Mouse (Mus musculus) midbrain, embryonic 14.5 days (tissue): Measurements from ENCODE around the gene Lrwd1. TPM values are rescaled to one million over a fixed set of nuclear protein-coding genes. Genes with fewer than 3 reads are reported as not detected.

Experiments
- ATAC-seq: fragments of 200-750 bp; cut with Nextera tagmentation; 2 replicates; pipeline ENCODE4 v1.8.0; 2017; ENCODE audit warnings: moderate number of reproducible peaks, moderate library complexity; ENCODE audit not compliant: low FRiP score, low TSS enrichment
- DNase-seq: peaks from one replicate; pipeline ENCODE4 v3.0.0-alpha.2; 2015
- H3K27ac ChIP-seq: fragments of 300-500 bp; sonication (generic); replicated peaks from 2 replicates; pipeline ENCODE4 v1.5.1; 2014; ENCODE audit warnings: mild to moderate bottlenecking, low read depth, low read length, moderate library complexity
- H3K27me3 ChIP-seq: fragments of 300-500 bp; sonication (generic); 2 replicates; pipeline ENCODE4 v1.6.1; 2014; ENCODE audit warnings: low read length, control low read depth, mixed read lengths; ENCODE audit not compliant: control insufficient read depth, insufficient read depth
- H3K36me3 ChIP-seq: fragments of 300-500 bp; sonication (generic); 2 replicates; pipeline ENCODE4 v1.6.1; 2014; ENCODE audit warnings: low read length, control low read depth; ENCODE audit not compliant: control insufficient read depth, insufficient read depth
- H3K4me1 ChIP-seq: fragments of 300-500 bp; sonication (generic); 2 replicates; pipeline ENCODE4 v1.6.1; 2014; ENCODE audit warnings: mild to moderate bottlenecking, antibody characterized with exemption, low read length, control low read depth; ENCODE audit not compliant: control insufficient read depth, insufficient read depth
- H3K4me2 ChIP-seq: fragments of 300-500 bp; sonication (generic); 2 replicates; pipeline ENCODE4 v1.6.1; 2014; ENCODE audit warnings: mild to moderate bottlenecking, low read length, moderate library complexity
- H3K4me3 ChIP-seq: fragments of 300-500 bp; sonication (generic); replicated peaks from 2 replicates; pipeline ENCODE4 v1.5.1; 2014; ENCODE audit warnings: low read depth, low read length
- H3K9ac ChIP-seq: fragments of 300-500 bp; sonication (generic); replicated peaks from 2 replicates; pipeline ENCODE4 v1.6.1; 2014; ENCODE audit warnings: mild to moderate bottlenecking, low read length, moderate library complexity
- H3K9me3 ChIP-seq: fragments of 300-500 bp; sonication (generic); 2 replicates; pipeline ENCODE4 v1.6.1; 2016; ENCODE audit warnings: low read length, control low read depth, mixed read lengths; ENCODE audit not compliant: control insufficient read depth
- WGBS: fragments of 180-500 bp; shearing (Covaris S2); extraction: QIAGEN DNeasy Blood & Tissue Kit; methylation state at CpG from one replicate; pipeline ENCODE4 v1.1.7; 2014; 5-methylcytosine and 5-hydroxymethylcytosine counted together
- polyA plus RNA-seq: library from polyadenylated mRNA; unstranded; fragments of >200 nt; fragmentation: Nextera tagmentation; extraction: Ambion mirVana; gene quantifications from 2 replicates; pipeline ENCODE4 v1.2.1, GENCODE M21; 2014

Lrwd1 gene
- polyA plus RNA-seq, result 22.7 and 24.5 TPM in 2 replicates

DNA sequence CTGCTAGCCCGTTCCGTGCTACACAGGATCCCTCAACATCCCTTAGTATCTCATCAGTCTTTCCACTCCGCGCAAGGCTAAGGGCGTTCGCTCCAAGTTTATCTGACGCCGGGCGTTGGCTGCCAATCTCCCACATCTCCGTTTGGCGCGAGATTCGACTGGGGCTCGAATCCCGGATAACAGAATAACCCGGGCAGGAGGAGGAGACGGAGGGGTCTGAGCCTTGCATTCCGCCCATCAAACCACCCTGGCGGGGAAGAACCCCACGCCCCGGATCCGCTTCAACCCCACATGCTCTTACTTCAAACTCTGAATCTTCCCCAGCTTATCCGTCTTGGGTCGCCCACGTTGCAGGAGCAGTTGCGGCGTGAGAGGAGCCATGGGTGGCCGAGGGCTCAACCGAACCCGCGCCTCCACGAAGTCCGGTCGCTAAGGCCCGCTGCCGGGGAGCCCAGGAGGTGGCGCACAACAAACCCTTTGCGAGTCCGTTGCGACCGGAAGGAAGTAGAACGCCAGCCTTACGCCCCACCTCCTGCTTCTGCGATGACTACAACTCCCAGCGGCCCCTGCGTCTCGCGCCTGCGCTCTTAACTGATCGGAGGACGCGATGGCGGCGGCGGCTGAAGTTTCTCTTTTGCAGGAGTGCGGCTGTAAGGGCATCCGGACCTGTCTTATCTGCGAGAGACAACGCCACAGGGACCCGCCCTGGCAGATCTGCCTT, at the start of gene Lrwd1, which contains the start of gene Alkbh4:
Gene Lrwd1 (minus strand): TSS at position 504 of the 721 bp plus-strand sequence.
Gene Alkbh4 (plus strand): TSS at position 576 of the 721 bp plus-strand sequence.
- under 1% methylated on average over 60 of the region's 60 CpGs for WGBS
- DNase-seq (peak; percentile 98), ATAC-seq (peak; percentile 89)
- Histone ChIP-seq H3K4me1 (peaks cover 13% of the 10 kb centered on the region), H3K36me3 (peaks cover 41% of the 10 kb centered on the region), H3K4me2 (peak within 1 kb of the TSS; percentile 75), H3K9ac (peak within 1 kb of the TSS; percentile 69), H3K9me3 (no peaks in the 10 kb centered on the region), H3K27ac (no peak within 1 kb of the TSS), H3K4me3 (peak within 1 kb of the TSS; percentile 73), H3K27me3 (no peaks in the 10 kb centered on the region)

DNA sequence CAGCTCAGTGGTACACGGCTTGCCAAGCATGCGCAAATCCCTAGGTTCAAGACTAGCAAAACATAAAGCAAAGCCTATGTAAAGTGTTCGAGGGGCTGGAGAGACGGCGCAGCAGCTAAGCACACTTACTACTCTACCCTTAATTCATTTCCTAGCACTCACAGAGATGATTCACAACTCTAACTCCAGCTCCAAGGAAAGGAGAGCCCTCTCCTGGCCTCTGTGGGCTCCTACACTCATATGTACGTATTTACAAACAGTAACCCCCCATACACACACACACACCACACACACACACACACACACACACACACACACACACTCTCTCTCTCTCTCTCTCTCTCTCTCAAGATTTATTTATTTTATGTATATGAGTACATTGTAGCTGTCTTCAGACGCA, 47.9 kb upstream of the Lrwd1 start:
- no peaks in the 10 kb centered on the region for H3K4me1 ChIP-seq
- no peak overlapping the region for H3K27ac ChIP-seq
- peaks cover 78% of the 10 kb centered on the region for H3K36me3 ChIP-seq
- WGBS, result 93% methylated on average over 7 of the region's 7 CpGs
- no peak overlapping the region for H3K4me3 ChIP-seq
- DNase-seq (no peak), ATAC-seq (no peak)
- H3K27me3 ChIP-seq, result no peaks in the 10 kb centered on the region
- H3K4me2 ChIP-seq, result no peak overlapping the region
- H3K9ac ChIP-seq, result no peak overlapping the region
- H3K9me3 ChIP-seq, result no peaks in the 10 kb centered on the region

DNA sequence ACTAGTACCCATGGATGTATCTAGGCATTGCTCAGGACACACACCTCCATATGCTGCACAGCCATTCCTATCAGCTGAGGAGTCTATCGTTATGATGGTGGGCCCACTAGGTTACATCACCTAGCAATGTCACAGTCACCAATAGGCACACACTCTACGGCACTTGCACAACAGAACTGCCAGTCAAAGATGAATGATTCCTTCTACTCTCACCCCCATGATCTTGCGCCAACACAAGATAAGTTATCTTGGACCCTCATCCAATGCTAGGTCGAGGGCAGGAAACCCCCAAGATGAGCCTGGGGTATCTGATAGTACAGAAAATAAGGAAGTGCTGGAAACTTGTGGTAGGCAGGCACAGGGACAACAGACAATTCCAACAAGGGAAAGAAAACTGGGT, 47.0 kb upstream of the Lrwd1 start:
- Histone ChIP-seq H3K4me2 (no peak overlapping the region), H3K4me1 (no peaks in the 10 kb centered on the region), H3K9me3 (no peaks in the 10 kb centered on the region), H3K27ac (no peak overlapping the region), H3K27me3 (no peaks in the 10 kb centered on the region), H3K9ac (no peak overlapping the region), H3K36me3 (peaks cover 77% of the 10 kb centered on the region), H3K4me3 (no peak overlapping the region)
- ATAC-seq (no peak), DNase-seq (no peak)
- WGBS, result 96% methylated on average over 4 of the region's 4 CpGs

DNA sequence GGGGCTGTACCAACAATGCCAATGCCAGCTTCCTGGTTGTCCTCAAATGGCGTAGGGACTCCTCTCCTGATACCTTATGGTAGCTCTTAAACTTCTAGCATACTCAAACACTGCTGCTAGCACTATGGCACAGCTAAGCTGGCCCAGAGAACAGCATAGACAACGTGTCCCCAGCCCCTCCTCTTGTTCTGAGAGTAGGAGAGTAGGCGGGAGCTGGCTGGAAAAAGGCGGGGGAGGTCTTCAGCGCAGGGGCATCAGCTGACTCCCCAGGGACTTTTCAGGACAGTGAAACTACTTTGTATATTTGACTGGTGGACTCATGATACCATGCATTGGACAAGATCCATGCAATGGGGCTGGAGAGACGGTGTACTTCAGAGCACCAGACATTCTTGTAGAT, 46.2 kb upstream of the Lrwd1 start:
- Histone ChIP-seq H3K9ac (no peak overlapping the region), H3K4me3 (no peak overlapping the region), H3K4me1 (no peaks in the 10 kb centered on the region), H3K27ac (no peak overlapping the region), H3K4me2 (no peak overlapping the region), H3K9me3 (no peaks in the 10 kb centered on the region), H3K27me3 (no peaks in the 10 kb centered on the region), H3K36me3 (peaks cover 77% of the 10 kb centered on the region)
- ATAC-seq (no peak), DNase-seq (no peak)
- WGBS, result 92% methylated on average over 6 of the region's 6 CpGs

DNA sequence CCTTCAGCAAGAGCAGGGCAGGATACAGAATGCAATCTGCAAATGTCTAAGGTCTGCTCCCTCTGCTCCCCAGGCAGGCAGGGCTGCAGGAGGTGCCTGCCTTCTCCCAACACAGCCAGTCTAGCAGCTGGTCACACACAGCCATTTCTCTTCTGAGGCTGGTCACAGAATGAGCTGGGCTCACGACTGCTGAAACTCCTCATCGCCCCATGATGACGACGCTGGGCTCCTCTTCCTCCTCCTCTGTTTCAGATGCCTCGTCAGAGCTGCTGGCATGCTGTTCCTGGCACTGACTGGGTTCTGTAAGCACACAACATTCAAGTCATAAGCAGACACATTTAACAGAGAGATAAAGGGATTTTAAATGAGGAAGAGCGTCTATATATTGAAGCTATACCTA, 45.3 kb upstream of the Lrwd1 start:
- WGBS, result 93% methylated on average over 6 of the region's 6 CpGs
- ATAC-seq (no peak), DNase-seq (no peak)
- Histone ChIP-seq H3K36me3 (peaks cover 75% of the 10 kb centered on the region), H3K9me3 (no peaks in the 10 kb centered on the region), H3K4me2 (no peak overlapping the region), H3K4me3 (no peak overlapping the region), H3K9ac (no peak overlapping the region), H3K27me3 (no peaks in the 10 kb centered on the region), H3K4me1 (no peaks in the 10 kb centered on the region), H3K27ac (no peak overlapping the region)

DNA sequence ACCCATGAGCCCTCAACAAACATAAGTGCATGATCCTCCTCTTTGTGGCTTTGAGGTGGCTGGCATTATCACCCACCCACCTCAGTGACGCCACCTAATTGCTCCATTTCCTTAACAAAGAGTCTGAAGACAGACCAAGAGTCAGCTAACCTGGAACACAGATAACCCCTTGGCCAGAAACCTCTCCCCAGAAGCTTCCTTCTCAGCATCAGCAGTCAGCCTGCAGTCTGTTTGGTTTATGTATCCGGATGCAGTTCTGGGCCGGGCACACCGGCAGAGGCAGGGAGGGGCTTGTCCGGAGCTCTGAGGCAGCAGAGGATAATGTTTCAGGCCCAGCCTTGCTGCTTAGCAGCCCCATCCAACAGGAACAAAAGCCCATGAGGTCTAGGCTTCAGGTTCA, 43.7 kb upstream of the Lrwd1 start:
- Histone ChIP-seq H3K4me3 (no peak overlapping the region), H3K36me3 (peaks cover 60% of the 10 kb centered on the region)

DNA sequence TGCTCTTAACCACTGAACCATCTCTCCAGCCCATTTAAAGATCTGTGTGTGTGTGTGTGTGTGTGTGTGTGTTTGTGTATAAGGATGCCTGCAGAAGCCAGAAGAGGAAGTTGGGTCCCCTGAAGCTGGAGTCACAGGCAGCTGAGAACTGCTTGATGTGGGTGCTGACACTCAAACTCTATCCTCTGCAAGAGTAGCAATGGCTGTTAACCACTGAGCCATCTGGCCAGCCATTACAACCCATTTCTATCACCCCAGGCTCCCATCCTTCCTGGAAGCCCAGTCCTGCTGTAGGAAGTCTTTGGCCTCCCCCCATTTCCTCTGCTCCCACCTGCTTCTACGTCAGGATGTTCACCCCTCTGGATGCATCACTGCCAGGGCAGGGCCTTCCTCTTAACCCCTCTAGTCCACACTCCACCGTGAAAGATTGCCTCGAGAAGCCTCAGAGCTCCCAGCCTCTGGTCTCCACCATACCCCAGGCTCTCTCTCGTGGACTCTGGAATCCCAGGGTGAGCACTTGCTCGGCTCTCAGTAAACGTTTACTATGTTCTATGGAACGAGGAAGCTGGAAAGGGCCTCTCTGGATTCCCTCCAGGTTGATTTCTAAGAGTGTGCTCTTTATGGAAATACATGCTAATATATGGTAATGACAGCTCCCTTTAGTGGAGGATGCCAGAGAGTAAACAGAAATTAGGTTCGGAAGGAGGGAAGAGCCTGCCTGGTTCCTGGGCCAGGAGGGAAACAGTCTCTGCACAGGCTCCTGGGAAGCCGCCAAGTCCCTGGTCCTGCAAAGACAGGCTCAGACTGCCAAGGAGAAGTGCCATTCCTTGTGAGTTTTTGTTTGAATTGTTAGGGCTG, 38.0 kb upstream of the Lrwd1 start:
- Histone ChIP-seq H3K9me3 (no peaks in the 10 kb centered on the region), H3K9ac (no peak overlapping the region), H3K36me3 (peaks cover 12% of the 10 kb centered on the region), H3K27ac (peak overlapping the region; percentile 43; the same call in 1 of the 2 replicates), H3K4me3 (no peak overlapping the region), H3K27me3 (no peaks in the 10 kb centered on the region), H3K4me2 (no peak overlapping the region), H3K4me1 (peaks cover 17% of the 10 kb centered on the region; the same call in 1 of the 2 replicates)
- DNase-seq (peak; percentile 66), ATAC-seq (0 out of 2 replicates have a peak, but pooled peaks have one; percentile 19)
- WGBS, result 39% methylated on average over 9 of the region's 9 CpGs

More for the DNA sequence above, 43.7 kb upstream of the Lrwd1 start:
- Histone ChIP-seq H3K27ac (no peak overlapping the region), H3K9me3 (no peaks in the 10 kb centered on the region), H3K4me2 (no peak overlapping the region), H3K4me1 (no peaks in the 10 kb centered on the region), H3K9ac (no peak overlapping the region), H3K27me3 (no peaks in the 10 kb centered on the region)
- DNase-seq (no peak), ATAC-seq (no peak)
- 83% methylated on average over 5 of the region's 5 CpGs for WGBS

DNA sequence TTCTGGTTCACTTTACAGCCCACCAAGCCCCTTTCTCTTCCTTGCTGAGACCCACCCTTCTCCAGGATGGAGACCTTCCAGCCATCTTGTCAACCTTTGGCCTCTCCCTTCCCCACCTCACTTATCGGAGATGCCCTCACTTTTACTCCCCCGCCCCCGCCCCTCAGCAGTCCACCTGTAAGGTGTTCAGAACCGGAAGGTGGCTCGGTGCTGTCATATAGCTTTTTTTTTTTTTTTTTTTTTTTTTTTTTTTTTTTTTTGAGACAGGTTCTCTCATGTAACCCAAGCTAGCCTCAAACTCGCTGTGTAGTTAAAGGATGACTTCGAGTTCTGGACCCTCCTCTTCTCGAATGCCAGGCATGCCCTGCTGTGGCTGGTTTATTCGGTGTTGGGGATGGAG, 37.1 kb upstream of the Lrwd1 start:
- Histone ChIP-seq H3K27ac (no peak overlapping the region), H3K4me3 (no peak overlapping the region), H3K4me1 (peaks cover 17% of the 10 kb centered on the region; the same call in 1 of the 2 replicates), H3K36me3 (peaks cover 8% of the 10 kb centered on the region), H3K9me3 (no peaks in the 10 kb centered on the region), H3K9ac (no peak overlapping the region), H3K4me2 (no peak overlapping the region), H3K27me3 (no peaks in the 10 kb centered on the region)
- no peak for DNase-seq
- ATAC-seq, result no peak
- WGBS, result 78% methylated on average over 9 of the region's 9 CpGs
